Mouse (Mus musculus) thymus, postnatal 25 days (tissue): Measurements from ENCODE around the gene Brd3os.

Experiments used
- DNase-seq: peaks from one replicate; pipeline ENCODE4 v3.0.0; 2022

The Brd3os gene

GRCm38 (mm10) chr2:27441767-27442707, at the start of gene Brd3os:
Brd3os (plus strand) TSS chr2:27442324.
- DNase-seq: peak; percentile 66

GRCm38 (mm10) chr2:27394158-27394832, 47.8 kb upstream of the Brd3os start:
- no peak for DNase-seq

- no peak for DNase-seq
These were observed 45.3 kb upstream of the Brd3os start for GRCm38 (mm10) chr2:27396656-27397440.

- no peak for DNase-seq
These were observed 42.0 kb upstream of the Brd3os start for GRCm38 (mm10) chr2:27400083-27400482.

GRCm38 (mm10) chr2:27401544-27401943, 40.6 kb upstream of the Brd3os start:
- DNase-seq: no peak

GRCm38 (mm10) chr2:27404375-27405093, 37.6 kb upstream of the Brd3os start:
- DNase-seq: peak; percentile 26

- peak; percentile 7 for DNase-seq
These were observed 36.8 kb upstream of the Brd3os start for GRCm38 (mm10) chr2:27405094-27405884.

- DNase-seq: peak; percentile 5
These were observed 35.2 kb upstream of the Brd3os start for GRCm38 (mm10) chr2:27406928-27407327.

GRCm38 (mm10) chr2:27408194-27408593, 33.9 kb upstream of the Brd3os start:
- DNase-seq: no peak

- no peak for DNase-seq
These were observed 31.5 kb upstream of the Brd3os start for GRCm38 (mm10) chr2:27410518-27411140.

GRCm38 (mm10) chr2:27411688-27412174, 30.4 kb upstream of the Brd3os start:
- DNase-seq: peak; percentile 45

- DNase-seq: no peak
These were observed 29.8 kb upstream of the Brd3os start for GRCm38 (mm10) chr2:27412245-27412800.

- no peak for DNase-seq
These were observed 28.6 kb upstream of the Brd3os start for GRCm38 (mm10) chr2:27413582-27413935.

GRCm38 (mm10) chr2:27413936-27414657, 28.0 kb upstream of the Brd3os start:
- DNase-seq: peak; percentile 23

GRCm38 (mm10) chr2:27415060-27415783, 26.9 kb upstream of the Brd3os start:
- peak; percentile 19 for DNase-seq

GRCm38 (mm10) chr2:27416425-27416824, 25.7 kb upstream of the Brd3os start:
- DNase-seq: no peak

- no peak for DNase-seq
These were observed 24.4 kb upstream of the Brd3os start for GRCm38 (mm10) chr2:27417648-27418153.

- peak; percentile 3 for DNase-seq
These were observed 23.5 kb upstream of the Brd3os start for GRCm38 (mm10) chr2:27418577-27419070.
